Mouse (Mus musculus): ENCODE data around the gene Commd8.

GRCm38 (mm10) chr5:72138256-72138655 lies 29.7 kb downstream of the Commd8 start:
- TF ChIP-seq ZC3H11A (IDR thresholded peaks at IDR 0.05; ENCODE audit: borderline replicate concordance, low read depth, low read length) (no peak), MAFK (IDR thresholded peaks at IDR 0.05; ENCODE audit: insufficient read depth, low read depth, low read length) (no peak), HCFC1 (IDR thresholded peaks at IDR 0.05; ENCODE audit: borderline replicate concordance, insufficient read depth, low read length) (no peak)

All from ES-E14 (cell line).